Mouse (Mus musculus): ENCODE measurements at regions not wholly inside any gene's neighbourhood (a gene's known extent, or its start where the extent isn't known, plus 50 kb on each side); places are given as distances from the start of the nearest gene placed in this dataset.
"Not testable (repeated sequence)": the region's sequence is repeated elsewhere in the genome, so short reads cannot be mapped to it uniquely, and the experiment has no call there.

- no peak overlapping the region for H3K9ac ChIP-seq (ENCODE audit: low read depth, low read length)
- intact Hi-C loops (cut with DNase I), result no loop called here
- no peaks in the 10 kb centered on the region for H3K79me2 ChIP-seq (replicated peaks; ENCODE audit: control insufficient read depth, insufficient read depth, low read length)
- no peak overlapping the region for H3K4me3 ChIP-seq
- H3K27ac ChIP-seq, result no peak overlapping the region
- no peaks in the 10 kb centered on the region for H3K27me3 ChIP-seq (ENCODE audit: control insufficient read depth, insufficient read depth, low read length)
- WGBS, result 51% methylated on average over 3 of the region's 3 CpGs
- DNase-seq, result no peak
- TF ChIP-seq CTCF (IDR thresholded peaks at IDR 0.05) (no peak), POLR2A (IDR thresholded peaks at IDR 0.05; ENCODE audit: insufficient read depth, low read depth, low read length) (no peak), EP300 (IDR thresholded peaks at IDR 0.05; ENCODE audit: insufficient read depth, low read depth, low read length) (no peak)
- no peaks in the 10 kb centered on the region for H3K4me1 ChIP-seq (ENCODE audit: control insufficient read depth, insufficient read depth, low read length)
- H3K36me3 ChIP-seq (ENCODE audit: control insufficient read depth, insufficient read depth, low read length), result no peaks in the 10 kb centered on the region
Measured at GRCm38 (mm10) chr4:3427968-3428367, 242.8 kb upstream of the Vmn1r3 start.

DNA sequence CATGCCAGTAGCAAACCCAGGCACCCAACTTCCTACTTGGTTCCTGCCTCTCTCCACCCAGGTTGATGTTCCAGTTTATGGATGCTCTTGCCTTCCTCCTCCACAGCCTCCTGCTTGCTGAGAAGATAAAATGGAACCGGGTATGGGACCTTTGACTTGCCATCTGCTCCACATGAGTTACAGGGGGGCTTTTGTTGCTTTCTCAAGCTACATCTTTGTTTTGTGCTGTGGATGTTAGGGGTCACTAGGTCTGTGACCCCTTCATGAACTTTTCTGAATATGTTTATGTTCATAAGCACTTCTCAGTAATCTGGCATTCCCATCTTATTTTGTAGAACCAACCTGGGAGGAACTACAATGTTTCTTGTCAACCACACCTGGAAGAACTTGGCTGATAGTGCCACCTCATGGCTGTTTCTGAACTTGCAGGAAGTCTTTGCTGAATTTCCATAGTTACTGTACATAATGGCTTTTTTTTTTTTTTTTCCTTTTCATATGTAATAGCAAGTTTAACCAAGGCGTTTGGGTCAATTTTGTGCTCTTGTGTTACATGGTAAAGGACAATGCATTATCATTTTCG lies 234.9 kb upstream of the Vmn1r3 start:
- 19% methylated on average over 3 of the region's 3 CpGs for WGBS

GRCm38 (mm10) chr4:3416670-3417069 lies 231.5 kb upstream of the Vmn1r3 start:
- H3K79me2 ChIP-seq (replicated peaks; ENCODE audit: control insufficient read depth, insufficient read depth, low read length), result no peaks in the 10 kb centered on the region
- H3K4me3 ChIP-seq, result no peak overlapping the region
- H3K9ac ChIP-seq (ENCODE audit: low read depth, low read length), result no peak overlapping the region
- no peak overlapping the region for H3K27ac ChIP-seq
- TF ChIP-seq POLR2A (IDR thresholded peaks at IDR 0.05; ENCODE audit: insufficient read depth, low read depth, low read length), result no peak
- no peaks in the 10 kb centered on the region for H3K36me3 ChIP-seq (ENCODE audit: control insufficient read depth, insufficient read depth, low read length)
- no peaks in the 10 kb centered on the region for H3K27me3 ChIP-seq (ENCODE audit: control insufficient read depth, insufficient read depth, low read length)
- DNase-seq, result no peak
- WGBS, result 81% methylated on average over 5 of the region's 5 CpGs
- H3K4me1 ChIP-seq (ENCODE audit: control insufficient read depth, insufficient read depth, low read length), result no peaks in the 10 kb centered on the region
- intact Hi-C loops (cut with DNase I), result no loop called here

More for the DNA sequence above, 234.9 kb upstream of the Vmn1r3 start:
- peak; percentile 62 for TF ChIP-seq CTCF (IDR thresholded peaks at IDR 0.05)
- no peak for TF ChIP-seq POLR2A (IDR thresholded peaks at IDR 0.05; ENCODE audit: insufficient read depth, low read depth, low read length)
- Histone ChIP-seq H3K27me3 (ENCODE audit: control insufficient read depth, insufficient read depth, low read length) (no peaks in the 10 kb centered on the region), H3K36me3 (ENCODE audit: control insufficient read depth, insufficient read depth, low read length) (no peaks in the 10 kb centered on the region), H3K4me3 (no peak overlapping the region), H3K27ac (no peak overlapping the region), H3K9ac (ENCODE audit: low read depth, low read length) (no peak overlapping the region), H3K79me2 (replicated peaks; ENCODE audit: control insufficient read depth, insufficient read depth, low read length) (no peaks in the 10 kb centered on the region), H3K4me1 (ENCODE audit: control insufficient read depth, insufficient read depth, low read length) (no peaks in the 10 kb centered on the region)
- peak in 1 of 2 experiments; percentile 9 for DNase-seq
- intact Hi-C loops (cut with DNase I), result no loop called here

DNA sequence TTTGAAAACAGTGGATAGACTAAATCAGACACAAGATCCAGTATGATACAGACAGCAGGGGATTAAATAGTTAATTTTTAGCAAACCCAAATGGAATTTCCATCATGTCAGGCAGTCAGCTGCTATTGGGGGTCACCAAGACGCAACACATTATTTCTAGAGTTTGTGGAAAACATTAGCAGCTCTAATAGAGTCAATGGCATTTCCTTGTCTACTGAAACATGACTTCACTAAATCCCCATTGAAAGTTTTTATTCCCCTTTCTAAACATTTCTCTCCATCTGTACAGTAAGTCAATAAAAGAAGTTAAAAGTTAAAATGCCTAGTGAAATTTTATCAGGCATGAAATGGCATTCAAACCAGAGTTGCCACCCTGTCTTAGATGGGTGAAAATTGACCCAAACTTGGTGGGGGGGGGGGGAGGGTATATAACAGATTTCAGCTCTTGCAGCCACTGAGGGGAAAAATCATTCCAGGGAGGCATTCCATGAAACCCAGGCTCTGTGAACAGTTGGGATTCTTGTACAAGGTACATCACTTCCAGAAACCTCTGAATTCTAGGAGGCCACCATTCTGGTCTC lies 229.4 kb upstream of the Vmn1r3 start:
- H3K4me3 ChIP-seq; intact Hi-C loops (cut with DNase I); H3K4me1 ChIP-seq (ENCODE audit: control insufficient read depth, insufficient read depth, low read length); H3K27ac ChIP-seq; H3K79me2 ChIP-seq (replicated peaks; ENCODE audit: control insufficient read depth, insufficient read depth, low read length); DNase-seq; H3K27me3 ChIP-seq (ENCODE audit: control insufficient read depth, insufficient read depth, low read length); H3K36me3 ChIP-seq (ENCODE audit: control insufficient read depth, insufficient read depth, low read length); H3K9ac ChIP-seq (ENCODE audit: low read depth, low read length): not testable (repeated sequence)
- 43% methylated on average over 1 of the region's 1 CpGs for WGBS

DNA sequence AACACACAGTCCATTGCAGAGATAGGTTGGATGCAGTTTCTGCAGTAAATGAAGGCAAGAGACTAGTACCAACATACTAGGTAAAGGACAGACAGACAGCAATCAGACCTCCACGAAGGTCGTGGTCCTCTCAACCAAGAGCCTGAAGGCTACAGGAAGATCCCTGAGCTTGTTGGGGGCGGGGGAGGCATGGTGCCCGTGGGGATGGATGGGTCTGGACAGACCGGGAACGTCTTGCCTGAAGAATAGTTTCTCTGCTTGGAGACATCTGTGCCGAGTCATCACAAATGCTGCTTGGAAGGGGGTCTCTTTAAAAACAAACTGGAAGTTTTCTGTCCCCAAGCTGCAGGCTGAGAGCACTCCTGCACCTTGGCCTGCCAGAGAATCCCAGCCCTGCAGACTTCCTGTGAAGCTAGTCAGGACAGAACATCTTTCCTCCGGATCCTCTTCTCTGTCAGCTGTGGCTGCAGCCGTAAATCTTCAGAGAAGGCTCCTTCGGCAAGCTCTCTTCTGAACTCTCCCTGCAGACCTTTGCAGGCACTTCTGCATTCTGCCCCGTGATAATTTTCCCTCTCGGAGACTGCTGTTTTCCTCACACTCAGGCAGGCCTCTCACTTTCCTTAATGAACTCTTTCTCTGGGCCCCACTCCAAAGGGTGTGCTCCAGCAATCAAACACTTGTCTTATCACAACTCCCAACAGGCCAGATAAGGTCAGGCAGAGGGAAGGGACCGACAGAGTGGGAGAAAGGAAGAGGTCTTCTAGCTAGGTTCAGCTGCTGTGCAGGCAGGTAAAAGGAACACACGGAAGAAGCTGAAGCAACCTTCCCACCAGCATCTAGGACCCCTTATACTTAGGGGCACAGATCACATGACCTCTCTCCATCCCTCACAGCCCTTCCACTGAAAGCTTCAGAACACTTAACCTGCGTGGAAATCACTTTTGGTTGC lies 228.6 kb upstream of the Vmn1r3 start:
- Histone ChIP-seq H3K4me1 (ENCODE audit: control insufficient read depth, insufficient read depth, low read length) (no peaks in the 10 kb centered on the region), H3K36me3 (ENCODE audit: control insufficient read depth, insufficient read depth, low read length) (no peaks in the 10 kb centered on the region), H3K79me2 (replicated peaks; ENCODE audit: control insufficient read depth, insufficient read depth, low read length) (no peaks in the 10 kb centered on the region), H3K4me3 (no peak overlapping the region), H3K9ac (ENCODE audit: low read depth, low read length) (no peak overlapping the region), H3K27ac (no peak overlapping the region), H3K27me3 (ENCODE audit: control insufficient read depth, insufficient read depth, low read length) (no peaks in the 10 kb centered on the region)
- intact Hi-C loops (cut with DNase I), result no loop called here
- 23% methylated on average over 15 of the region's 15 CpGs for WGBS
- TF ChIP-seq CTCF (IDR thresholded peaks at IDR 0.05), result no peak
- no peak for TF ChIP-seq POLR2A (IDR thresholded peaks at IDR 0.05; ENCODE audit: insufficient read depth, low read depth, low read length)
- TF ChIP-seq EP300 (IDR thresholded peaks at IDR 0.05; ENCODE audit: insufficient read depth, low read depth, low read length), result no peak
- DNase-seq, result no peak

DNA sequence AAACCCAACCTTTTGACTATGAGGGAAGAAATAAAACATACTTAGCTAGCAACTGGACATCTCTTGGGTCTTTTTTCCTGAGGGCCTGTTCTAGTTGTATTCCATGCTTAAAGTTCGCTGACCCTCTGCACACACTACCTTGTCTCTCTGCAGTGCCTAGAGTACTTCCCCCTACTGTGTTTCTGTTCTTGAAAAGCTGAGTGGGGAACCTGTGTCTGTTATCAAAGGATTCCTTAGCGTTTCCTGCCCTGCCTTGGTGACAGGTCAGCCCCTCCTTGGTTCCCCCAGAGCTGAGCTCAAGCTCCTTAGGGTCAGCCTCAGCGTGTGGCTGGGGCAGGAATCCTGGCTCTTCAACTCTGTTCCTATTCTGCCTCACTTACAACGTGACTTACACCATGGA lies 227.2 kb upstream of the Vmn1r3 start:
- H3K27me3 ChIP-seq (ENCODE audit: control insufficient read depth, insufficient read depth, low read length); H3K9ac ChIP-seq (ENCODE audit: low read depth, low read length); H3K79me2 ChIP-seq (replicated peaks; ENCODE audit: control insufficient read depth, insufficient read depth, low read length); intact Hi-C loops (cut with DNase I); H3K4me3 ChIP-seq; DNase-seq; H3K27ac ChIP-seq; H3K4me1 ChIP-seq (ENCODE audit: control insufficient read depth, insufficient read depth, low read length); H3K36me3 ChIP-seq (ENCODE audit: control insufficient read depth, insufficient read depth, low read length): not testable (repeated sequence)
- 36% methylated on average over 4 of the region's 4 CpGs for WGBS

DNA sequence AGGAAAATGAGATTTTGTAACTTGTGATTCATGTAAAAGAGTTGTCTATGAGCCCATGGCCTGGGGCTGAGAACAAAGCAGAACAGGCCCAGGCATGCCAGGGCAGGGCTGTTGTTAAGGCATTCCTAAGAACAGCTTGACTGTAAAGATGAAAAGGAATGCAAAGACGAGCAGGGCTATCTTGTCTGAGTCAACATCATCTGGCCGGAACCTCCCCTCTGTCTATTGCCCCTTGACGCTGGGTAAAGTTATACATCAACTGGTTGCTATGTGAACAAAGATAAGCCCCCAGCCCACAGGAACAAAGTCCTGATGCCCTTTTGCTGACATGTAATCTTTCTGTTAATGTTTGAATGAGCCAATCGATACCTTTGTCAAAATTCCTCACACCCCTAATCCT lies 217.7 kb upstream of the Vmn1r3 start:
- H3K79me2 ChIP-seq (replicated peaks; ENCODE audit: control insufficient read depth, insufficient read depth, low read length); H3K27ac ChIP-seq; H3K9ac ChIP-seq (ENCODE audit: low read depth, low read length); intact Hi-C loops (cut with DNase I); H3K4me1 ChIP-seq (ENCODE audit: control insufficient read depth, insufficient read depth, low read length); H3K36me3 ChIP-seq (ENCODE audit: control insufficient read depth, insufficient read depth, low read length); DNase-seq; H3K27me3 ChIP-seq (ENCODE audit: control insufficient read depth, insufficient read depth, low read length); H3K4me3 ChIP-seq: not testable (repeated sequence)
- 54% methylated on average over 4 of the region's 4 CpGs for WGBS

DNA sequence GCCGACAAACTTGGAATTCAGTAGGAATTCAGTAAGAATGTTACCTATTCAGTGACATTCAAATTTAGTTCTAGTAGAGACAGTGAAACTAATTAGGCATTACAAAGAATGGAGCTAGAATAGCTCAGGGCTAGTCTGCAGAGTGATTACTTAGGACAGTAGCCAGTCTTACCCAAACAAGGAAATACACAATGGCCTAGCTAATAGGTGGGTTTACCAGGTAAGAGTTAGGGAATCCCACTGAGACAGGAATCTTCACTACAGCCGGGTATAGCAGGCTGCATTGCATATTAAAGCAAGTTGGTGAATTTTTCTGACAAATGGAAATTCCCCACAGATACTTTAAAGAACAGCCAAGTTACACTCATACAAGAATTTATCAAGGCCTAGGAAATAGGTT lies 216.6 kb upstream of the Vmn1r3 start:
- H3K4me1 ChIP-seq (ENCODE audit: control insufficient read depth, insufficient read depth, low read length); H3K9ac ChIP-seq (ENCODE audit: low read depth, low read length); H3K27me3 ChIP-seq (ENCODE audit: control insufficient read depth, insufficient read depth, low read length); H3K27ac ChIP-seq; H3K79me2 ChIP-seq (replicated peaks; ENCODE audit: control insufficient read depth, insufficient read depth, low read length); H3K36me3 ChIP-seq (ENCODE audit: control insufficient read depth, insufficient read depth, low read length); H3K4me3 ChIP-seq; DNase-seq; intact Hi-C loops (cut with DNase I): not testable (repeated sequence)
- 68% methylated on average over 2 of the region's 2 CpGs for WGBS

DNA sequence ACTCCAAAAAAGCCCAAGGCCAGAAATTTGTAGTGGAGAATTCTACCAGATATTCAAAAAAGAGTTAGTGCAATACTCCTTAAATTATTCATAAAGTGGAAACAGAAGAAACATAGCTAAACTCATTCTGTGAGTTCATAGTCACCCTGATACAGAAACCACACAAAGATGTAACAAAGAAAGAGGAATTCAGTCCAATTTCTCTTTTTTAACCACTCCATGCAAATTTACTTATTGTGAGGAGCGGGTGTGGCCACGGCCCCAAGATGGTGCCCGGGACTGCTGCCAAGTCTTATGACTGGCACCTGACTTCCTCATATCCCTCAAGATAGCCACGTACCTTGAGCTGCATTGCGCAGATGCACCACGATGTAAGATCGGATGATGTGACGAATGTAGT lies 206.4 kb upstream of the Vmn1r3 start:
- DNase-seq; H3K27me3 ChIP-seq (ENCODE audit: control insufficient read depth, insufficient read depth, low read length); H3K4me1 ChIP-seq (ENCODE audit: control insufficient read depth, insufficient read depth, low read length); H3K9ac ChIP-seq (ENCODE audit: low read depth, low read length); intact Hi-C loops (cut with DNase I); H3K36me3 ChIP-seq (ENCODE audit: control insufficient read depth, insufficient read depth, low read length); H3K27ac ChIP-seq; H3K4me3 ChIP-seq; H3K79me2 ChIP-seq (replicated peaks; ENCODE audit: control insufficient read depth, insufficient read depth, low read length): not testable (repeated sequence)
- 86% methylated on average over 8 of the region's 8 CpGs for WGBS

Measured in heart, adult 2 months (tissue).